Mouse (Mus musculus) testis, adult 2 months (tissue): ENCODE measurements around the gene Arrdc1. TPM values are rescaled to one million over a fixed set of nuclear protein-coding genes. Genes with fewer than 3 reads are reported as not detected.

Experiments used
- H3K27ac ChIP-seq: fragments of 200-500 bp; 2 replicates; pipeline ENCODE4 v1.5.1; 2012; ENCODE audit warnings: low read depth, low read length; ENCODE audit not compliant: control insufficient read depth, insufficient read depth
- H3K27me3 ChIP-seq: fragments of 200-500 bp; 2 replicates; pipeline ENCODE4 v1.6.1; 2012; ENCODE audit warnings: mild to moderate bottlenecking, low read length, moderate library complexity; ENCODE audit not compliant: control insufficient read depth, insufficient read depth
- H3K36me3 ChIP-seq: fragments of 200-500 bp; 2 replicates; pipeline ENCODE4 v1.6.1; 2012; ENCODE audit warnings: mild to moderate bottlenecking, low read length; ENCODE audit not compliant: control insufficient read depth, insufficient read depth
- H3K4me1 ChIP-seq: fragments of 200-500 bp; 2 replicates; pipeline ENCODE4 v1.6.1; 2012; ENCODE audit warnings: low read length; ENCODE audit not compliant: control insufficient read depth, insufficient read depth
- H3K4me3 ChIP-seq: fragments of 200-500 bp; 2 replicates; pipeline ENCODE4 v1.5.1; 2012; ENCODE audit warnings: low read depth, mild to moderate bottlenecking, low read length, moderate library complexity, mixed read lengths; ENCODE audit not compliant: control insufficient read depth
- CTCF ChIP-seq: fragments of 200-500 bp; IDR thresholded peaks from 2 replicates; pipeline ENCODE4 v1.5.1; 2012; ENCODE audit warnings: low read depth, mild to moderate bottlenecking, inconsistent platforms, low read length, moderate library complexity; ENCODE audit not compliant: control insufficient read depth, insufficient read depth, insufficient replicate concordance
- POLR2A ChIP-seq: fragments of 200-500 bp; IDR thresholded peaks from 2 replicates; pipeline ENCODE4 v1.6.1; 2012; ENCODE audit warnings: low read depth, mild to moderate bottlenecking, inconsistent platforms, low read length, moderate library complexity; ENCODE audit not compliant: control insufficient read depth
- polyA plus RNA-seq: library from polyadenylated mRNA; depleted of rRNA; stranded (reverse); fragments of >200 nt; gene quantifications from 2 replicates; pipeline ENCODE4 v1.2.3, GENCODE M21; 2012

Arrdc1 gene
- polyA plus RNA-seq, 1 experiment = 13.8 TPM

- TF ChIP-seq CTCF (no peak), POLR2A (no peak)
- Histone ChIP-seq H3K4me1 (no peaks in the 10 kb centered on the region; the same call in 1 of the 2 replicates), H3K27me3 (no peaks in the 10 kb centered on the region), H3K36me3 (no peaks in the 10 kb centered on the region), H3K4me3 (no peak overlapping the region), H3K27ac (no peak overlapping the region)
Observed at GRCm38 (mm10) chr2:24904823-24905652, 30.0 kb downstream of the Arrdc1 start.

DNA sequence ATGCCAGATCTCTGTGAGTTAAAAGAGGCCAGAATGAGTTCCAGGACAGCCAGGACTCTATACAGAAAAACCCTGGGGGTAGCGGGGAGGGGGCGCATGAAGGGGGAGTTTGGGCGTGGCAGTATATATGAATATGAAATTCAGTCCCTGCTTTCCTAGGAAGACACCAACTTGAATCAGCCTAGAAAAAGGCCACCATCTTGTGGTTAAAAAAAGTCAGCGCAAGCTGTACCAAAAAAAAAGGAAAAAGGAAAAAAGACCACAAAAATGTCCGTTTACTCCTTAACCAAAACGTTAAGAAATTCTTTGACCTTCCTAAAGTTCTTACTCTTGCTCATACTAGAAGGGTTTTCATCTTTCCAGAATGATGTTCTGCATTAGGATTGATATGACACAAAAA is 32.1 kb downstream of the Arrdc1 start:
- no peak overlapping the region for H3K4me3 ChIP-seq
- no peak overlapping the region for H3K27ac ChIP-seq
- TF ChIP-seq CTCF = no peak
- no peak for TF ChIP-seq POLR2A
- no peaks in the 10 kb centered on the region for H3K36me3 ChIP-seq
- no peaks in the 10 kb centered on the region for H3K27me3 ChIP-seq
- H3K4me1 ChIP-seq = no peaks in the 10 kb centered on the region; the same call in 1 of the 2 replicates

DNA sequence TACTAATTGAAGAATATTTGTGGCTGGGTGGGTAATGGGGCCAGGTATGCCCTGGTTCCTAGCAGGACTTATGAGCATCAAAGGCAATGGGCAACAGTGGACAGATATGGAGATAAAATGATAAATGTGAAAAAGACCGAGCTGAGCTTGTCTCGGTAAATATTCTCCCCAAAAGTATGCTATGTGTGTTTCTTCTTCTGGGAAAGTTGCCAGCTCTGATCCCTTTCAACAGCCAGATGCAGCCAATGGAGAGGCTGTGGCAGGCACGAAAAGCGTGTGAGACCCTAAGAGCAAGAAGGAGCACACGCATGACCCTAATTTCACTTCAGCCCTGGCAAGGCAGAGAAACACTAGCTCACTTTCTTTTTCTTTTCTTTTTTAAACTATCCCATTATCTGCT is 34.0 kb downstream of the Arrdc1 start:
- no peaks in the 10 kb centered on the region for H3K4me1 ChIP-seq
- no peak for TF ChIP-seq POLR2A
- no peak for TF ChIP-seq CTCF
- H3K36me3 ChIP-seq = no peaks in the 10 kb centered on the region
- no peak overlapping the region for H3K27ac ChIP-seq
- H3K4me3 ChIP-seq = no peak overlapping the region
- no peaks in the 10 kb centered on the region for H3K27me3 ChIP-seq

DNA sequence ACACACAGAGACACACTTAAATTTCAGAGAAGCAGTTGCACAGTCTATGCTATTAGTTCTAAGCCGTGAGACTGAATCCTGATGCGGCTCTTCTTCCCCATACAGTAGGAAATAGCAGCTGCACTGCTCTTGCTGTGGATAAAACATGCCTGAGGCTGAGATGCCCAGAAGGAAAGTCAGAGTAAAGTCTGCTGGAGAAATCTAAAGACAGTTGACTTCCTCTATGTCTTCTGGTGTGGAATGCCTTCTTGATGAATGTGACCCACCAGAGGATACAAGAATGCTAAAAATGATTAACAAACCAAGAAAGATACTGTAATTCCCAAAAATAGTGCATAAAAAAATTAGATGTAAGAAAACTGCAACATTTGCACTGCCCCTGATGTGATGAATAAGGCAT is 35.8 kb downstream of the Arrdc1 start:
- Histone ChIP-seq H3K27me3 (no peaks in the 10 kb centered on the region), H3K4me1 (no peaks in the 10 kb centered on the region), H3K27ac (no peak overlapping the region), H3K36me3 (no peaks in the 10 kb centered on the region), H3K4me3 (no peak overlapping the region)
- no peak for TF ChIP-seq POLR2A

DNA sequence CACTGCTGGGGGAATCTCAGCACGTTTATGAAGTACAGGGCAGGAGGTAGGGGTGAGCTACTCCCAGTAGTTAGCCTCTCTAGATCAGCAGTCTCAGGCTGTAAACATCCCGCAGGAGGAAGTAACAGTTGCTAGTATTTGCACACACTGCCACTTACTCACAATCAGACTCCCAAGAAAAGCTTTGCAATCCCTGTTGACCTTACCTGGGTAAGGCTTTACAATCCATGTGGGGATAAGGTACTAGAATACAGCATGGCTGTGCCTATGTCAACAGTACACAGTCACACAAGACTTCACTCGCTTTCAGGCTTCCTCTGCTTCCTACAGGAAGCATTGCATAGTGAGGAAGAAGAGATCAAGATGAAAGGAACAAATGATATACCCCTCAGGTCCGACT is 38.3 kb downstream of the Arrdc1 start:
- Histone ChIP-seq H3K27me3 (no peaks in the 10 kb centered on the region), H3K27ac (no peak overlapping the region), H3K4me1 (no peaks in the 10 kb centered on the region), H3K4me3 (no peak overlapping the region), H3K36me3 (no peaks in the 10 kb centered on the region)
- TF ChIP-seq CTCF (no peak), POLR2A (no peak)

- no peak for TF ChIP-seq POLR2A
- TF ChIP-seq CTCF = no peak
- Histone ChIP-seq H3K4me1 (no peaks in the 10 kb centered on the region), H3K4me3 (no peak overlapping the region), H3K27ac (no peak overlapping the region), H3K27me3 (no peaks in the 10 kb centered on the region), H3K36me3 (no peaks in the 10 kb centered on the region)
Observed at GRCm38 (mm10) chr2:24894211-24894610, 40.8 kb downstream of the Arrdc1 start.

DNA sequence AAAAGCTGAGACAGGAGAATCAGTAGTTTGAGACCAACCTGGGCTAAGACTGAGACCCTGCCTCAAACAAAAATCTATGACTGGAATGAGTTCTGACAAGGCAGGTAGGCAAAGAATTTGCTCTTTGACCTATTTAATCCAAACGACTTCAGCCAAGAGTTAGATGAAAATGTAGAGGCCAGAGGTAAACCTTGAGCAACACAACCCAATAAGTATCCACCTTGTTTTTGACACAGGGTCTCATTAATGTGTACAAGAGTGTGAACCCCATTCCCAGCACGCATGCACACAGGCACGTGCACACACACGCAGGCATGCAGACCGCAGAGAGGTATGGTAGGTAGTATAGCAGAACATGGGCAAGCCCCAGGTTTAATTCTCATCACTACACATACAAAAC is 42.7 kb downstream of the Arrdc1 start:
- Histone ChIP-seq H3K4me1 (no peaks in the 10 kb centered on the region), H3K36me3 (no peaks in the 10 kb centered on the region), H3K27me3 (no peaks in the 10 kb centered on the region), H3K4me3 (no peak overlapping the region), H3K27ac (no peak overlapping the region)
- TF ChIP-seq POLR2A = no peak

- H3K36me3 ChIP-seq = no peaks in the 10 kb centered on the region
- no peak overlapping the region for H3K27ac ChIP-seq
- H3K4me3 ChIP-seq = no peak overlapping the region
- no peaks in the 10 kb centered on the region for H3K27me3 ChIP-seq
- TF ChIP-seq POLR2A (no peak), CTCF (no peak)
- no peaks in the 10 kb centered on the region for H3K4me1 ChIP-seq
Observed at GRCm38 (mm10) chr2:24890541-24891447, 44.3 kb downstream of the Arrdc1 start.
